Comparison of ENCODE assay signal across 8 mouse cellular contexts in the genomic region with DNA sequence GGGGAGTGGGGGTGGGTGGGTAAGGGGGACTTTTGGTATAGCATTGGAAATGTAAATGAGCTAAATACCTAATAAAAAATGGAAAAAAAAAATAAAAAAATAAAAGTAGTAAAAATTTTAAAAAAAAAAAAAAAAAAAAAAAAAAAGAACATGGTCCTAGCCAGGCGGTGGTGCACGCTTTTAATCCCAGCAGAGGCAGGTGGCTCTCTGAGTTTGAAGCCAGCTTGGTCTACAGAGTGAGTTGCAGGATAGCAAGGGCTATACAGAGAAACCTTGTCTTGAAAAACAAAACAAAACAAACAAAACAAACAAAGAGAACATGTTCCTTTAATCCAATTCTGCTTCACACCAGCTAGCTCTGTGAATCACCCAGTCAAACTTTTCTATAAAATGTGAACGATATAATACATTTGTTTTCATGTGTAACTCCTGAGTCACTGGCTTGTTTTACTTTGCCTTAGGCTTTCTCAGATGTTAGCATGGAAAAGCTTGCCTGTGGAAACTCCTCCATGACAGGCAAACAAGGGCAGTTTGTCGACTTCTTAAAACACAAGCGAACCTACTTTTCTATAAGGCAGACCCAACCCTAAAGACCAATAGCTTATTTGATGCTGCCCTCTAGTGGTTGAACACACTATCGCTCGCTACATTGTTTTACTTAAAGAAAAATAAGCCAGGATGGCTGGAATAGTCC.
DNase-seq lines count a peak whose midpoint lies in the region; ATAC-seq lines count a peak whose summit lies in the region.

No protein-coding gene starts in this region.

- DNase-seq in adrenal gland, postnatal 14 days, result peak; percentile 54
- no peak for DNase-seq in adrenal gland, adult 8-10 months
- DNase-seq in R1 (ENCODE audit: low read depth, low spot score), result peak; percentile 85
- peak; percentile 58 for DNase-seq in embryo, embryonic 11.5 days (ENCODE audit: low read depth, low spot score)
- peak; percentile 41 to 57 for DNase-seq in heart, postnatal 36 days
- peak; percentile 62 to 63 for DNase-seq in kidney, postnatal 36 days
- peak; percentile 31 to 63 for DNase-seq in spleen, postnatal 36 days (ENCODE audit: low spot score in 2 of 2)

- intact Hi-C loops in heart, postnatal 36 days (cut with DNase I), result loop anchor here (1.0 to 5.0 kb wide), 3 partner anchors 56 to 245 kb away; no protein-coding TSS in a partner anchor

- ATAC-seq in megakaryocyte progenitor cell, adult 5-6 weeks (replicated peaks; ENCODE audit: poor library complexity), result peak; percentile 97
